ENCODE assay signal across 8 mouse cellular contexts in the genomic region with DNA sequence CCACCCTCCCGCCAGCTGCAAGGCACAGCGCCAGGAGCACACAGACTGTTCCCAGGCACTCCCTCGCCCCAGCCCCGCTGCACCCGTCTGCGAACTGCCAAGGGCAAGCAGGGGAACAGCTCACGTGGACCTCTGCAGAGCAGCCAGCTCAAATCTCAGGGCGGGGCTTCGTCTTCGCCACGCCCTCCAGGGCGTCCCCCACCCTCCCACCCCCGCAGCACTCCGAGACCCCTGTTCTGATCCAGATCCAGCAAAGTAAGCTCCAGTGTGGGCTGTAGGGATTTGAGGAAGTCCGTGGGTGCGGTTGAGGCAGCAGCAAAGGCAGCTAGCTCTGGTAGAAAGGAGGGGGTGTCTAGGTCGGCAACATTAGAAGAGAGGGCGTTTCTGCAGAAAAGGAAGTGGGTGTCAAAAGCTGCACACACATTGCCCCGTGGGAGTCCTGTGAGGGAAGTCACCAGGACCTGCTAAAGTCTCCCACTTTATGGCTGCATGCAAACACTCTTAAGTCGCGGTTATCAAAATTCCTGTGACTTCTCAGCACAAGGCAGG.
DNase-seq lines count a peak whose midpoint lies in the region; ATAC-seq and TF ChIP-seq lines count a peak whose summit lies in the region.

No protein-coding gene starts in this region.

- H3K4me1 ChIP-seq in embryonic facial prominence, embryonic 14.5 days (ENCODE audit: control insufficient read depth, insufficient read depth, low read length), result peaks cover 17% of the 10 kb centered on the region
- peaks cover 20% of the 10 kb centered on the region for H3K4me1 ChIP-seq in heart, embryonic 11.5 days (ENCODE audit: control insufficient read depth, insufficient read depth, low read length)
- H3K4me1 ChIP-seq in kidney, embryonic 16.5 days (ENCODE audit: insufficient read depth, low read length), result peaks cover 29% of the 10 kb centered on the region
- peaks cover 10% of the 10 kb centered on the region for H3K4me1 ChIP-seq in liver, embryonic 12.5 days
- peaks cover 2% of the 10 kb centered on the region; the same call in 1 of the 2 replicates for H3K4me1 ChIP-seq in stomach, postnatal 0 days (replicated peaks; ENCODE audit: control insufficient read depth, insufficient read depth)

- peak overlapping the region; percentile 72 for H3K4me2 ChIP-seq in embryonic facial prominence, embryonic 14.5 days (ENCODE audit: low read depth, low read length)
- peak overlapping the region; percentile 65 for H3K4me2 ChIP-seq in heart, embryonic 11.5 days
- peak overlapping the region; percentile 65 for H3K4me2 ChIP-seq in kidney, embryonic 16.5 days (replicated peaks; ENCODE audit: low read depth, low read length)
- H3K4me2 ChIP-seq in liver, embryonic 12.5 days, result peak overlapping the region; percentile 63
- H3K4me2 ChIP-seq in stomach, postnatal 0 days (replicated peaks; ENCODE audit: low read depth), result peak overlapping the region; percentile 55

- no peaks in the 10 kb centered on the region for H3K36me3 ChIP-seq in embryonic facial prominence, embryonic 14.5 days (ENCODE audit: control insufficient read depth, insufficient read depth, low read length)
- H3K36me3 ChIP-seq in heart, embryonic 11.5 days (ENCODE audit: control insufficient read depth, insufficient read depth, low read length), result no peaks in the 10 kb centered on the region
- no peaks in the 10 kb centered on the region for H3K36me3 ChIP-seq in kidney, embryonic 16.5 days (ENCODE audit: insufficient read depth, low read length)
- no peaks in the 10 kb centered on the region for H3K36me3 ChIP-seq in liver, embryonic 12.5 days
- H3K36me3 ChIP-seq in stomach, postnatal 0 days (ENCODE audit: control insufficient read depth, insufficient read depth, low read length), result no peaks in the 10 kb centered on the region

- H3K9ac ChIP-seq in embryonic facial prominence, embryonic 14.5 days (ENCODE audit: low read depth, low read length), result peak overlapping the region; percentile 46
- peak overlapping the region; percentile 72 for H3K9ac ChIP-seq in heart, embryonic 11.5 days (ENCODE audit: low read depth, low read length)
- peak overlapping the region; percentile 61 for H3K9ac ChIP-seq in kidney, embryonic 16.5 days (replicated peaks; ENCODE audit: low read length)
- H3K9ac ChIP-seq in liver, embryonic 12.5 days, result no peak overlapping the region
- peak overlapping the region; percentile 41 for H3K9ac ChIP-seq in stomach, postnatal 0 days (ENCODE audit: low read length)

- peak; percentile 12 for TF ChIP-seq EP300 in stomach, postnatal 0 days (optimal IDR thresholded peaks at IDR 0.05)

- peak; percentile 96 for ATAC-seq in embryonic facial prominence, embryonic 14.5 days (ENCODE audit: low read depth)
- ATAC-seq in heart, embryonic 11.5 days (replicated peaks; ENCODE audit: insufficient number of reproducible peaks, low FRiP score, low TSS enrichment), result peak; percentile 90
- peak; percentile 95 for ATAC-seq in kidney, embryonic 16.5 days (ENCODE audit: low FRiP score, low TSS enrichment)
- ATAC-seq in liver, embryonic 12.5 days, result peak; percentile 78
- peak; percentile 95 for ATAC-seq in stomach, postnatal 0 days (ENCODE audit: low FRiP score, low TSS enrichment)

- peak; percentile 6; the same call in 1 of the 2 replicates for TF ChIP-seq CTCF in stomach, postnatal 0 days (IDR thresholded peaks at IDR 0.05; ENCODE audit: low read depth)

- H3K4me3 ChIP-seq in embryonic facial prominence, embryonic 14.5 days (ENCODE audit: low read depth, low read length), result peak overlapping the region; percentile 33
- peak overlapping the region; percentile 52 for H3K4me3 ChIP-seq in heart, embryonic 11.5 days (ENCODE audit: low read depth, low read length)
- peak overlapping the region; percentile 43 for H3K4me3 ChIP-seq in kidney, embryonic 16.5 days (ENCODE audit: low read length)
- peak overlapping the region; percentile 43 for H3K4me3 ChIP-seq in liver, embryonic 12.5 days
- H3K4me3 ChIP-seq in stomach, postnatal 0 days (ENCODE audit: low read depth, low read length), result peak overlapping the region; percentile 30; the same call in 1 of the 2 replicates

- H3K9me3 ChIP-seq in embryonic facial prominence, embryonic 14.5 days (ENCODE audit: control insufficient read depth, low read length), result no peaks in the 10 kb centered on the region
- no peaks in the 10 kb centered on the region for H3K9me3 ChIP-seq in heart, embryonic 11.5 days (replicated peaks; ENCODE audit: control insufficient read depth, low read length)
- H3K9me3 ChIP-seq in kidney, embryonic 16.5 days (ENCODE audit: low read length), result no peaks in the 10 kb centered on the region
- H3K9me3 ChIP-seq in liver, embryonic 12.5 days (replicated peaks), result no peaks in the 10 kb centered on the region
- H3K9me3 ChIP-seq in stomach, postnatal 0 days (ENCODE audit: control insufficient read depth, low read length), result no peaks in the 10 kb centered on the region

- H3K27ac ChIP-seq in embryonic facial prominence, embryonic 14.5 days (replicated peaks; ENCODE audit: low read depth, low read length), result peak overlapping the region; percentile 78
- peak overlapping the region; percentile 70 for H3K27ac ChIP-seq in heart, embryonic 11.5 days (ENCODE audit: low read depth, low read length)
- H3K27ac ChIP-seq in kidney, embryonic 16.5 days (ENCODE audit: low read length), result peak overlapping the region; percentile 91
- H3K27ac ChIP-seq in liver, embryonic 12.5 days, result peak overlapping the region; percentile 3
- H3K27ac ChIP-seq in stomach, postnatal 0 days (replicated peaks), result peak overlapping the region; percentile 93

- peak; percentile 68 for DNase-seq in 416B (ENCODE audit: low read depth)
- peak; percentile 92 for DNase-seq in adrenal gland, postnatal 14 days
- peak; percentile 94 for DNase-seq in embryonic facial prominence, embryonic 14.5 days (ENCODE audit: low spot score)
- peak; percentile 82 for DNase-seq in naive thymus-derived CD4-positive, alpha-beta T cell, adult 2 months (ENCODE audit: low read depth)
- peak; percentile 95 for DNase-seq in stomach, postnatal 0 days (ENCODE audit: low spot score)

- 2% methylated on average over 14 of the region's 21 CpGs for WGBS in embryonic facial prominence, embryonic 14.5 days
- WGBS in heart, embryonic 11.5 days (ENCODE audit: insufficient replicate concordance), result 2% methylated on average over 21 of the region's 21 CpGs
- WGBS in kidney, embryonic 16.5 days, result under 1% methylated on average over 21 of the region's 21 CpGs
- WGBS in liver, embryonic 12.5 days (ENCODE audit: insufficient replicate concordance), result 3% methylated on average over 21 of the region's 21 CpGs
- 0% methylated on average over 20 of the region's 21 CpGs for WGBS in stomach, postnatal 0 days

- H3K27me3 ChIP-seq in embryonic facial prominence, embryonic 14.5 days (replicated peaks; ENCODE audit: control insufficient read depth, insufficient read depth, low read length), result no peaks in the 10 kb centered on the region
- H3K27me3 ChIP-seq in heart, embryonic 11.5 days (ENCODE audit: control insufficient read depth, insufficient read depth, low read length), result no peaks in the 10 kb centered on the region
- no peaks in the 10 kb centered on the region for H3K27me3 ChIP-seq in kidney, embryonic 16.5 days (ENCODE audit: insufficient read depth, low read length)
- H3K27me3 ChIP-seq in liver, embryonic 12.5 days (replicated peaks), result no peaks in the 10 kb centered on the region
- H3K27me3 ChIP-seq in stomach, postnatal 0 days (ENCODE audit: control insufficient read depth, insufficient read depth, low read length), result no peaks in the 10 kb centered on the region

Comparison
In these comparisons a context has a peak if more than half of its experiments do, and no peak if none do; other contexts are left out.
1. Peak in every context shown above with its lines: DNase-seq, ATAC-seq, H3K4me3 ChIP-seq and H3K27ac ChIP-seq.
2. H3K27ac ChIP-seq: peak in every context shown above with its lines; median percentile 93 in stomach, postnatal 0 days; 91 in kidney, embryonic 16.5 days; 78 in embryonic facial prominence, embryonic 14.5 days; 70 in heart, embryonic 11.5 days; 3 in liver, embryonic 12.5 days.